Mouse (Mus musculus) fat pad, adult 2 months (tissue): ENCODE results near the gene Hpcal4.

Source experiments
- DNase-seq: peaks from one replicate; pipeline ENCODE4 v3.0.0-alpha.2; 2011; ENCODE audit warnings: low read depth, low spot score; ENCODE audit errors: extremely low read depth

Hpcal4 gene

DNA sequence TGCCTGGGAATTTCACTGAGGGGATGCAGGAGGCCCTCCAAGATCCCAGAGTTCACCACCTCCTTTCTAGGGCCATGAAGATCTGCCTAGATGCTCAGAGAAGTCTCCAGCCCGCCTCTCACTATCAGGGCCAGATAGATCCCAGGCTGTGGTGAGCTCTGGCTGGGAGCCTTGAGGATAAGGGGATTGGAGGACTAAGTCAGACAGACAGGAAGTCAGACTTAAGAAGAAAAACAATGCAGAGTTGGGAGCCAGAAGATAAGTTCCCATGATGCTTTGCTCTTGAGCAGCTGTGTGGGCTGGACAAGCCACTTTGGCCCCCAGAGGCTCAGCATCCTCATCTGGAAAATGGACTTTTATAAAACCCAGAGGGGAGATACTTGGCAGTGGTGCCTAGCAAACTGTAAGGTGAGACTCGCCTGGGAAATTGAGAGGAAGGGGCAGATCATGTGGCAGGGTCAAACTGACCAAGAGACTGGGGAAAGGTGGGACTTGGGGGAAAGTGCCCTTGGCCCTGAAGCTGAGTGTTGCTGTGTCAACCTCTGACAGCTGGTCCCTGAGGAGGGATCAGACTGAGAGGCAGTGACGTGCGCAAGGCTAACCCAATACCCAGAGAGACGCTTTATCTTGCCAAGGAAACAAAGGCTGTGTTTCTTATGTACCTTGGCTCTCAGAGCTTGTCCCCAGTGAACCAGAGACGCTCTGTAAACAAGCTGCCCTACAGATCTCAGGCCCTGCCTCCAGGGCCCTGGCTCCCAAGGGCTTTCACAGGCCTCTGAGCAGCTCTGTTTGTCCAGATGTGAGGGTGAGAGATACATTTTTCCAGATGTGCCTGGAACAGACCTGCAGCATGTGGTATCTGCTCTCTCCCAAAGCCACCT, 54.6 kb downstream of the Hpcal4 start:
- DNase-seq = no peak

DNA sequence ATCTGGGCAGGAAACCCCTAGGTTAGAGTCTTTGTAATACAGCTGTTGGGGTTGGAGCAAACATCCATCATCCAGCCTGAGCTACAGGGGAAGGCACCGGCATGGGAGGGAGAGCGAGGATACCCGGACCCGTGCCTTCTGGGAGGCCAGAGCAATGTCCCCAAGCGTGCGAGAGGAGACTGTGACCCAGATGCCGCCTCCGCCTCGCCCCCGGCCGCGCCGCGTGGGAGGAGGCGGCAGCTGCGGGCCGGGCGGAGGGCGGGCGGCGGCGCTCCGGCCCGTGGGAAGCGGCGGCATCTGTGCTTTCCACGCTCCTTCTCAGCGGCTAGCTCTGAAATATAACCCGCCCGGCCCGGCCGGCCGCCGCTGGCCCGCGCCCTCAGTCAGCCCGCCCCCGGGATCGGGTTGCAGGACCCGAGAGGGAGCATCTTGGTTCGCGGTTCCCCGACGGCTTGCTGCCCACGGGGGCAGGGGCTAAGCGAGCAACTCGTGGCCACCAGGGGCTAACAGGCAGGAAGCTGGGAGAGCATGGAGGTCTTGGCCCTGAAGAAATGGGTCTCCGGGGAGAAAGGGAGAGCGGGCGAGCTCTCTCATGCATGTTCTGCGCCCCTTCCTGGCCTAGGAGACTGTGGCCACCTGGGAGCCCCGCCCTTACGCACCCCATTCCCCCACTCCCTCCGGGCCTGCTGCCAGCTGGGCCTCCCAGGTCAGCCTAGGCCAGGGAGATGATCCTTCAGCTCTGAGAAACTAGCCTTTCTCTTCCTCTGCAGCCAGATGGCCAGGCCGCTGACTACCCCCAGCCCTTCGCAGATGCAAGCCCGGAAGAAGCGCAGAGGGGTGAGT, 56.6 kb downstream of the Hpcal4 start:
- no peak for DNase-seq
